Mouse (Mus musculus): ENCODE results near the gene Mastl.

Mastl gene

DNA sequence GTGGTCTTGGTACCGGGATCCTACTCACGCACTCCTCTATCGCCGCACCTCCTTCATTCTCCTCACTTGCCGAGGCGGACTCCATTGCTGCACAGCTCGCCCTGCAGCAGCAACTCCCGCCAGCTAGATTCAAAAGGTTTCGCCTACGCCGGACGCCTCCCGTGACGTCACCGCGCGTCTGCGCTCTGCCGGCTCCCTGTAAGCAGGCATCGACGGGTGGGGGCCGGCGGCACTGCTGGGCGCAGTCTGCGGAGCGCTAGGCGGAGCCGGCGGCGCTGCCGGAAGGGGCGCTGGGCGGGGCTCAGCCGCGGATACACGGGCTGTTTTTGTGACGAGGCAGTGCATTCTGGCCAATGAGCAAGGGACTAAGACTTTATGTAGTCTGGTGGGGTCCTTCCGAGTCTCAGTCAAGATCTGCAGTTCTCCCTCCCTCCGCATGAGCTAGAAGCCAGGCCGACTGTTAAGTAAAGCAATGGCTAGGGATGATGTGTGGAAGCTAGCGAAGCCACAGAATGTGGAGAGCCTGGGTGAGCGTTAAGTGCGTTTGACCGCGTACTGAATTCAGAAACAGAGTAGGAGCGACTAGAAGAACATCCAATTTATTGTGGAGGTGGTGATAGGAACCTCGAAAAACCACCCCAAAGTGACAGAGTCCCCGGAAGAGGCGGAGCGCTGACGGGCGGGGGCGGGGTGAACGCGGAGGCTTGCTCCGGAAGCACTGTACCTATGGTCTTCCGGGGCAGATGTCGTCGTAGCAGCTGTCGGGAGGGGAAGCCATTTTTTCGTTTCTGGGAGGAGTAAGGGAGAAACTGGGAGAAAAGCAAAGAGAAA is at the start of gene Mastl, which contains the start of gene Yme1l1:
Mastl (minus strand) TSS at position 248 of the 831 bp plus-strand sequence.
Yme1l1 (plus strand) TSS at position 593 of the 831 bp plus-strand sequence.
- peak; percentile 98 for DNase-seq

GRCm38 (mm10) chr2:23202900-23203670 is 47.3 kb upstream of the Mastl start:
- no peak for DNase-seq

- no peak for DNase-seq
Measured at GRCm38 (mm10) chr2:23201034-23201433, 45.2 kb upstream of the Mastl start.

GRCm38 (mm10) chr2:23194366-23194765 is 38.5 kb upstream of the Mastl start:
- DNase-seq, result no peak

DNA sequence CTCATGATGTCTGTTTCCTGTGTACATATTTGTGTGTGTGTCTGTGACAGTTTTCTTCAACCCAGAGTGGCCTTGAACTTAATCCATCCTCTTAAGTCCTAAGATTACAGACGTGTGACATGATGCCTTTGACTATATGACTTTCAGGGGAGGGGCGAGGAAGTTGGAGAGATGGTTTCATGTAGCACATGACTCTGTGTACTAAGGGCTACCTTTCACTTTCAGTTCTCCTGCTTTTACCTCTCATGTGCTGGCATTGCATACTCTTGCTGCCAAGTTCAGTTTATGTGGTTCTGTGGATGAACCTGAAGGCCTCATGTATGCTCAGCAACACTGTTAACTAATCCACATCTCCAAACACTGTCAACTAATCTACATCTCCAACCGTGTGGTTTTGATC is 16.5 kb upstream of the Mastl start:
- no peak for DNase-seq

- DNase-seq, result no peak
Measured at GRCm38 (mm10) chr2:23156608-23157081, 821 bp upstream of the Mastl start.

DNA sequence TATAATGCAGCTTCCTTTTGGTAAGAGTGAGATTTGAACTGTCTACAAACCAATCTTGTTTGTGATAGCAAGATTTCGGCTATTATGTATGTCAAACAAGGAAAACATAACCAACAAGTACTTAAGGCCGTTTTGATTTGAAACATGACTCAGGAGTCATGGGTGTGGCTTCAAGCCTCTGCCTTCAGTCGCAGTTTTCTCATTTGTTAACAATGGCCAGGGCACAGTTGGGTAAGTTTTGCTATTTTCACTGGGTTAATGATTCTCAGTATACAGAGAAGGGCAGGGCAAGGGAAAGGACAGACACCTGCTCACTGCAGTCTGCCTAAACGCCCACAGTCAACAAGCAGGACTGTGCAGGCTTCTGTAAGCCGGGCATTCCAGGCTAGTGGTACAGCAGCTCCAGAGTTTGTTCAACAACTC is 614 bp downstream of the Mastl start:
- DNase-seq, result no peak

DNA sequence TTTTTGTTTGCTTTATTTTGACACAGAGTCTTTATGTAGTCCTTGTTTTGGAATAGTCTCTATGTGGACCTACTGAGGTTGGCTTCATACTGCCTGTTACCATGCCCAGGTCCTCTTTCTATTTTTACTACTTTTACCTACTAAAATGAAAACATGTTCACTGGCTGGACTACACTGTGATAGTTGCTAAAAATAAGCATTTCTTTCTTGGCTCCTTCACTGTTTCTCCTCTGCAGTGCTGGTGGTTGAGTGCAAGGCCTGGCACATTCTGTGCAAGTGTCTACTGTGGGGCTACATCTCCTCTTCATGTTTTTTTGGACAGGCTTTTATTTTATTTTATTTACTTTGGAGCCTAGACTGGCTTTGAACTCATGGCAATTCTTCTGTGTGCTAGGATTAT is 36.3 kb downstream of the Mastl start:
- no peak for DNase-seq

GRCm38 (mm10) chr2:23102266-23102665 is 53.6 kb downstream of the Mastl start:
- DNase-seq, result no peak

DNA sequence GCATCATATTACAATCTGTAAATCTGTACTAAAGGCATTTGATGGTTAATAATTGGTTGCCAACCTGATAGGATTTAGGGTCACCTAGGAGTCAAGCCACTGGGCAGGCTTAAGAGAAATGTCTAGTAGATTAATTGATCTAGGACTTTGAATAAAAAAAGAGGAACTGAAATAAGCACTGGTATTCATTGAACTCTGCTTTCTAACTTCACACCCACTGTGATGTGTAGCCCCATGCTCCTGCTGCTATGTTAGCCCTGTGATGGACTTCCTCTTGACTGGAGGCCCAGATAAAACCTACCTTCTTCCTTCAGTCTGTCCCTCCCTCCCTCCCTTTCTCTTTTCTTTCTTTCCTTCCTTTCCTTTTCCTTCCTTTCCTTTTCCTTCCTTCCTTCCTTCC is 58.8 kb downstream of the Mastl start:
- no peak for DNase-seq

DNA sequence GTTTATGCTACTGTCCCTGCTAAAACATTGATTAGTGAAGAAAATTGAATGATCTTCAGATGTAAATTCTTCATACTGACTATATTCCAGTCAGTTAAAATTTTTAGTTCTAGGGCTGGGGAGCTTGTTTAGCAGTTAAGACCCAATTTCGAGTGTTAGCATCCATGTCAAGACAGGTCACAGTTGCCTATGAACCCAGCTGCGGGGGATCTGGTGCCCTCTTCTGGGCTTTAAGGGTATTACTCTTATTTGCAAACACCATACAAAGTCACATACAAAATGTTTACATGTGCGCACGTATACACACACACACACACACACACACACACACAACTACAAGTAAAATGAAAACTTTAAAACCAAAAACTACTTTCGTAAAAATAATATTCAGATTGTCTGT is 63.6 kb downstream of the Mastl start:
- DNase-seq, result peak; percentile 53

GRCm38 (mm10) chr2:23084540-23084939 is 71.3 kb downstream of the Mastl start:
- DNase-seq, result no peak

GRCm38 (mm10) chr2:23078588-23078987 is 77.2 kb downstream of the Mastl start:
- DNase-seq, result no peak

- DNase-seq, result no peak
Measured at GRCm38 (mm10) chr2:23077693-23078092, 78.1 kb downstream of the Mastl start.

GRCm38 (mm10) chr2:23076783-23077182 is 79.0 kb downstream of the Mastl start:
- DNase-seq, result no peak

DNA sequence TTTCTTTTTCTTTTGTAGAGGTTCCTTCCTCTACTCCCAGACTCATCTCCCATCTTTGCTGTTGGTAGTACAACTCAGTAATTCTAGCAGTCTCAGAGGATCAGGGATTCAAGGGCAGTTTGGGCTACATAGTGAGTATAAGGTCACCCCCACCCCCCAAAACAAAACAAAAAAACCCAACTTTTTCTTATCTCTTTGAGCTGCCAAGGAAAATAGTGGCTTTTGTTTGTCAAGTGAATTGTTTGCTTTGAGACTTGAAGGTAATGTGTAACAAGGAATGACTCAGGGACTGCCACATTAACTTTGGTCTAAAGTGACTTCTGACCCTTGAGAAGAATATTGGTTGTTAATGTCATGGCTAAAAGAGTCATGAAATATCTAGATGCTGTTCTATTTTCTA is 80.0 kb downstream of the Mastl start:
- no peak for DNase-seq

DNA sequence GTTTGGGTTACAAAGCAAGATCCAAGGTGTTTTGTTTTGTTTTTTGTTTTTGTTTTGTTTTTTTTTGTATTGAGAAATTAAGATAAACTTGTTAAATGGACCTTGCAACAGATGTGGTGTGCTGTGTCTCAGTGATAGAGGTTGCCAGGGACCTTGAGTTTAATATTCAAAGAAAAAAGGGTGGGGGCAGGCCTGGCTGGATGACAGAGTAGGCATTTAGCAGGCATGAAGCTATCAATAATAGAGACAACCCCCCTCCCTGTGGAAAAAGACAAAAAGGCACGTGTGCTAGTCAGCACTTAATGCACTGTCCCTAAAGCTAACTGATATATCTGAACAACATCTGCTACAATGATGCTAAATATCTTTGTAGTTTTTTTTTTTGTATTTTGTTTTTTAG is 84.4 kb downstream of the Mastl start:
- no peak for DNase-seq

DNA sequence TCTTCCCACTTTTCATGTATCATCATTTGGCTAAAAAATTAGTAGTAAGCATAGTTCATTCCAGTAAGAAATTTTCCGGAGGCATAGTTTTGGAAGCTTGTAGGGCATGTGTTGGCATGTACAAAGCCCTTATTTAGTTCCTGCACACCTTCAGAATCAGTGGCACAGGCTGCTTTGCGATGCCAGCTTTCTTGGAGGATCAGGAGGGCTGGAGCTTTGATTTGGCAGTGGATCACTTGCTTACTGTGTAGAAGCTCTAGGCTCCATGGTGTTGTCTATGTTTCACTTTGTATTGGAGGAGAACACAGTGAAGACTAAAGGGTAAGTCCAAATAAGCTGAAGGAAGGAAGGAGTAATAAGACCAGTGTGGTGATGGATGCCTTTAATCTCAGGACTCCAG is 85.3 kb downstream of the Mastl start:
- no peak for DNase-seq

DNA sequence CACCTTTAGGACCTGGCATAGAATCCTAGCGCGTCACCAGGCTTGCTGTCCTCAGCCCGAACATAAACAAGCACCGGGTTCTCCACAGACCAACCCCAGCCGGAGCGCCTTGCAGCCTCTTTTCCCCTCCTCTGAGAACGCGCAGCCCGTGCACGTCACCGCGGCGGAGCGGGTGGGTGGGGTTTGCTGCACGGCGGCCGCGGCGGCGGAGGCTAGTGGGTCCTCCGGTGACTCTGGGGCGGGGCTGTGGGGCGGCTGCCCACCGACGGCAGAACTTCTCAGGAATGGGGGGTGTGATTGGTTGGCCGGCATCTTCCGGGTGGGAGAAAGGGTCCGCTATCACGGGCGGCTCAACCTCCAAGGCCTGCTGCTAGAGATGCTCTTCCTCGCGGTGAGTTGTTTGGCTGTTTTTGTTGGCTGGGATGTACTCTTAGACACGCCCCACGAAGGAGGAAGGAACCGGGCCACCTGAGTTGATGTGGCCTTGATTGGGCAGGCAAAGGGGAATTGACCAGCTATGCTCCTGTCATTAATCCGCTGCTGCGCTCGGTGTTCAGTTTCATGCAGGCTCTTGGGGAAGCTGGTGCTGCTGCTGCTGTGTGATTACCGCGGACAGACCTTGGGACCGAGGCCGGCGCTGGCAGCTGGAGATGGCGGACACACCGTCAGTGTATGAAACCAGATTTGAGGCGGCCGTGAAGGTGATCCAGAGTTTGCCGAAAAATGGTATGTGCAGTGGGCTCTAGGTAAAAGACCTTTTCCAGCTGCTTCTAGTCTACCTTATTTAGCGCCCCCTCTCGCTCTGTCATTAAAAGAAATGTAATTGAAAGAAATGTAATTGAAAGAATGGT is 86.7 kb downstream of the Mastl start:
- peak; percentile 97 for DNase-seq

GRCm38 (mm10) chr2:23068370-23068737 is 87.5 kb downstream of the Mastl start:
- no peak for DNase-seq

- DNase-seq, result peak; percentile 98
Measured at GRCm38 (mm10) chr2:23067552-23068369, 88.1 kb downstream of the Mastl start, which contains the start of gene Acbd5. Acbd5 (plus strand) TSS chr2:23068167.

Measured in lung, postnatal 10 days (tissue).